Mouse (Mus musculus): ENCODE results near the gene Ubox5.
"Not testable (repeated sequence)": the region's sequence is repeated elsewhere in the genome, so short reads cannot be mapped to it uniquely, and the experiment has no call there.

Ubox5 gene

DNA sequence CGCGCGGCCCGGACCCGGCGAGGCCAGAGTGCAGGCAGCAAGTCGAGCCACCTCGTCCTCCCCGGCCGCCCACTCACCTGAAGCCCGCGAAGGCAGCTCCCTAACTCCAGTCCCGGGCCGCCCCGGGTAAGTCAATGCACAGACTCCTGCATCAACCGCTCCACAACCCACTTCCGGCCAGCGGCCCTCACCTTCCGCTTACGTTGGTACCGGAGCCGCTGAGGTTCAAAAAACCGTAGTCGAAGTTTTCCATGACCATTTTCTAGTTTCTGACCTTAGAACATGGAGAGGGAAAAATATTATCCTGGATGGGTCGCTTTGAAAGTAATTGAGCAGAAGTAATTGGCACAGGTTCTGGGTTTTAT, at the start of gene Ubox5, which contains the start of gene Fastkd5:
Gene Ubox5 (minus strand): TSS at position 200 of the 365 bp plus-strand sequence.
Gene Fastkd5 (minus strand): TSS at position 189 of the 365 bp plus-strand sequence.
- DNase-seq (ENCODE audit: low spot score), result peak; percentile 92

DNA sequence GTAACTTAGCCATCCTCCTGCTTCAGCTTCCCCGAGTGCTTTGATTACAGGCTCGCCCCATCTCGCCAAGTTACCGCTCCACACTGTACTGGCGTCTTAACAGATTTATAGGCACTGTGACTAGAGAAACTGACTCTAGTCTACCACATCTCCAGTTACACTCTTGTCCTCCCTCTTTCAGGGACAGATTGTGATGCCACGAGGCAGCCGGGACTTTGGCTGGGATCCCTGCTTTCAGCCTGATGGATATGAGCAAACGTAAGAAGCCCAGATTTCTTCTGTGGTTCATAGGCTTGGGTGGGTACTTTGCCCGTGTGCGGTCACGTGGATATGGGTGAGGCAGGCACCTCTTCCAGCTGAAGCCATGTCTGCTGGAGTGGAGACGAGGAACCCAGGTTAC, 49.3 kb upstream of the Ubox5 start:
- DNase-seq (ENCODE audit: low spot score), result no peak

DNA sequence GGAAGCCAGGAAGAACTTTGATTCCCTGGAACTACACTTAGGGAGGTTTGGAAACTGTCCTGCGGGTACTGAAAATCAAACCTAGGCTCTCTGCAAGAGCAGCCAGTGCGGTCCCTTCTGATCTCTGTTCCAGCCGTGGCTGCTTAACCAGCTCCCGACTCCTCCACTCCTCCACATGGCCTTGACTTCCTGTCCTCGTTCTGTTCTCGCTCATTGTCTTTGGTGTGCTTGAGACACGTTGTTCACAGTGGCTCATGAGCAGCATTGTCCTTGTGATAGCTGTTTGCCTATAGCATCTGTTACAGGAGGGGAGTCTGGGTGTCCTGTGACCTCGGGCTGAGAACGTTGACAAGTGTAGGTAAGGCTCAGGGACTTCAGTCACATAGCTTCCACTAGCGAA, 47.4 kb upstream of the Ubox5 start:
- DNase-seq (ENCODE audit: low spot score), result no peak

DNA sequence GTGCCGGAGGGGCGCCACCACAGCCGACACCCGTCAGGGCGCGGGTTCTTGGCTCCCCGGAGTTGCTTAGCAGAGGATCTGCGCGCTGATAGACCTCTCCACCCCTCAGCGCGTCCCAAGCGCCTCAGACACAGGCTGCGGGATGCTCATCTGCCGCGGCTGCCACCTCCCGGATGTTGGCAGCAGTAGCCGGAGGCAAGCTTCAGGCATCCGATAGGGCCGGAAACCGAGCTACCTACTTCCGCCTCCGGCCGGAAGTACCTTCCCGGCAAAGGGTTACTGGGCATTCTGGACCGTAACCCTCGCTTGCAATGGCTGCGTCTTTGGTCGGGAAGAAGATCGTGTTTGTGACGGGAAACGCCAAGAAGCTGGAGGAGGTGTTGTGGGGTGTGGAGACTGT, 37.7 kb upstream of the Ubox5 start, which contains the start of gene Itpa:
Gene Itpa (plus strand): TSS at position 52 of the 400 bp plus-strand sequence.
- peak; percentile 71 for DNase-seq (ENCODE audit: low spot score)

GRCm38 (mm10) chr2:130664102-130664701, 34.4 kb upstream of the Ubox5 start, which contains the start of gene Ddrgk1:
Gene Ddrgk1 (minus strand): TSS chr2:130664659.
- peak; percentile 89 for DNase-seq (ENCODE audit: low spot score)

DNA sequence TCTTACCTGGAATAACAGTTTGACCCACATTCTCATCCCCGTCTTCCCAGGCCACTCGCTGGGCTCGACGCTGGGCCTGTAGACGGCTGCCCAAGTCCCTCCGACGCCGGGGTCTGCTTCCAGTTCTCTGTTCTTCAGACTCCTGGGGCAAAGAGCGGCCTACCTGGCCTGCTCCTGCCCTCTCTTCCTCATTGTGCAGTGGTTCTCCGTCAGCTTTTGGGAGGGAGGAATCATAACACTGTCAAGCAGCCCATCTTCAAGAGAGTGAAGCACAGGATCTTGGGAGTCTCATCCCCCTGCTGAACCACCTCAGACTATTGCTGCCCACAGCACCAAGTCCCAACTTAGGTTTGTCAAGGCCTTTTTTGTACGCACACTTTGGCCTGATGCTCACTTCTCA, 33.5 kb upstream of the Ubox5 start:
- DNase-seq (ENCODE audit: low spot score), result no peak

DNA sequence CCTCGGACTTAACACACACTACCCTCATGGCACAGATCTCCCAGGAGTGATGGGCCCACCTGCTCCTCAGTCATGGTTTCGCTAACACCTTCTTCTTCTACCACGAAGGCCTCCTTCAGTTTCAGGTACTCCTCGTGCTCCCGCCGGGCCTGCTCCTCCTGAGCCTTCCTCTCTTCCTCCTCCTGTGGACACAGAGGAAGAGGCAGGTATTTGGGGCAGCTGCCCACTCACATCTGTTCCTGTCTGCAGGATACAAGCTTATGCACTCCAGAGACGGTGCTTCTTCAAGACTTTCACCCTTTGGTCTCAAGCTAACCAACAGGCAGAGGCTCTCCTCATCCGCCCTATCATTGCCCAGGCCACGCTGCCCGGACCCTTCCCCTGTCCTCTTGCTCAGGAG, 28.7 kb upstream of the Ubox5 start:
- no peak for DNase-seq (ENCODE audit: low spot score)

- DNase-seq (ENCODE audit: low spot score), result no peak
Measured at GRCm38 (mm10) chr2:130657541-130657940, 27.7 kb upstream of the Ubox5 start.

DNA sequence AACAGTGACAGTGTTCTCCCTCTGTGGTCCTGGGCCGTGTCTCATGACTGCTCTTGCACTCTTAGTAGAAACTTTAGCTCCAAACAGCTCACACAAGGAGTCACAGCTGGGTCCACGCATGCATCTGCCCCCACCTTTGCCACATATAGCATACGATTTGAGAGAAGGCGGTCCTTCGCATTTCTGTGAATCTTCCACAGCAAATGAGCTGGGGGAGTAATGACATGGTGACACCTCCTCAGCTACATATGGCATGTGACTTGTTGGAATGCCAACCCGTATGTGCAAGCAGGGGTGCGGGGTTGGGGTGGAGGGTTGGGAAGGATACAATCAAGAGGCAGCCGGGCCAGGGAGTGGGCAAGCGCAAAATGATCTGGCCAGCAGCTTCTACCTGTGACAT, 26.7 kb upstream of the Ubox5 start:
- DNase-seq (ENCODE audit: low spot score), result no peak

DNA sequence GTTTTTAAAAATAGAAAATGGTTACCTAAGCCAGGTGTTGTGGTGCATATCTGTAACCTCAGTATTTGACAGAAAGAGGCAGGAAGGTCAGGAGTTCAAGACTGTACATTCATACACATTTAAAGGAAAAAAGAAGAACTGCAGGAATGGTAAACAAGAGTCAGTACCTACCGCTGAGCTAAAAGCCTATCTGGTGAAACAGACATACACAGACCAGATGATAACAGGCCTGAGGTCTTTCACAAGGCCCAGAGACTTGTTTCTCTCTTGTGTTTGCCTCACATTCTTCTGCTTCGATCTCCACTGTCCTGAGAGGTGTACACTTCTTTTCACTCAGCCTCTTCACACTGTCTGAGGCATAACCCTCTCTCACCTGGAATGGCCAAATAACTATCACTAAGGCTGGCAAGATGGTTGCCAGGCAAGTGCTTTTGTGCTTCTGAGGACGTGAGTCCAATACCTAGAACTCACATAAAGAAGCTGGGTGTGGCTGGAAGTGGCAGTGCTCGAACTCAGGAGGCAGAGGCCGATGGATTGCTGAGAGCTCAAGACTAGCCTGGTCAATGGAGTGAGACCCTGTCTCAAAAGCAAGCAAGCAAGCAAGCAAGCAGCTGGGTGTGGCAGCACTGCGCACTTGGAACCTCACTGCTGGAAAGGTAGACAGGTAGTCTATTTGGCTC, 26.0 kb upstream of the Ubox5 start:
- DNase-seq (ENCODE audit: low spot score), result no peak

DNA sequence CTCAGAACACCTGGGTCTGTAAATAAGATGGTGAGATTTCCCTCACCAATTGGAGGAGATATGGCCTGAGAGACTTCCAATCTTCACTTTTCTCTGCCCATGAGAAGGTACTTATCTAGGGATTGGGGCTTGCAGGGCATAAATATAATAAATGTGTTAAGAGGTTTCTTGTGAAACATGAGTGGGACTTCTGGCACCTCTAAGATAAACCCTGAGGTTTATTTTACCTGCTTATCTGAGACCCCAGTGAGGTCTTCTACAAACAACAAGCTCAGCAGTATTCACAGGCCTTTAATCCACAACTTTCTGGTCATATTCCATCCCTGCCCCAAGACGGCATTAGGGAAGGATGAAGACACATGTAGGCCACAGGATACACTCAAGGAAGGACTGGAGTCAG, 23.9 kb upstream of the Ubox5 start:
- no peak for DNase-seq (ENCODE audit: low spot score)

GRCm38 (mm10) chr2:130653303-130653702, 23.5 kb upstream of the Ubox5 start:
- no peak for DNase-seq (ENCODE audit: low spot score)

GRCm38 (mm10) chr2:130649028-130649427, 19.2 kb upstream of the Ubox5 start:
- DNase-seq (ENCODE audit: low spot score), result not testable (repeated sequence)

DNA sequence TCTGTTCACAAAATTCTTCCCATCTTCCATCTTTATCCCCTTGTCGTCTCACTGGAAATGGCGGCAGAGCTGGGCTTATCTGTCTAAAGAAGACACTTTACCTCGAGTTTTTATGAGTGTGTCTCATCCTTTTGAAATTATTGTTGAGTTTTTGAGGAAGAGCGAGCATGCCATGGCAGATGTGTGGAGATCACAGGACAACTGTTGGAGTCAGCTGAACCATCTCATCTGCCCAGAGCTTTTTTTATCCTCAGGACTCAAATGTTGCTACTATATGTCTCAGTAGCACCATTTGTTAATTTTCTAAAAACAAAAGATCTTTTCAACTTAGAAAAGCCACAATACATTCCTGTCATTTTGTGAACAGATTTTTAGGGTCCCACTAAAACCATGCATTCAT, 15.4 kb upstream of the Ubox5 start:
- no peak for DNase-seq (ENCODE audit: low spot score)

GRCm38 (mm10) chr2:130642684-130643369, 13.0 kb upstream of the Ubox5 start, which contains the start of gene Lzts3:
Gene Lzts3 (minus strand): TSS chr2:130642803.
- DNase-seq (ENCODE audit: low spot score), result peak; percentile 94

GRCm38 (mm10) chr2:130642197-130642660, 12.4 kb upstream of the Ubox5 start:
- no peak for DNase-seq (ENCODE audit: low spot score)

GRCm38 (mm10) chr2:130641351-130642025, 11.7 kb upstream of the Ubox5 start:
- DNase-seq (ENCODE audit: low spot score), result no peak

GRCm38 (mm10) chr2:130639276-130639675, 9.4 kb upstream of the Ubox5 start:
- DNase-seq (ENCODE audit: low spot score), result no peak

DNA sequence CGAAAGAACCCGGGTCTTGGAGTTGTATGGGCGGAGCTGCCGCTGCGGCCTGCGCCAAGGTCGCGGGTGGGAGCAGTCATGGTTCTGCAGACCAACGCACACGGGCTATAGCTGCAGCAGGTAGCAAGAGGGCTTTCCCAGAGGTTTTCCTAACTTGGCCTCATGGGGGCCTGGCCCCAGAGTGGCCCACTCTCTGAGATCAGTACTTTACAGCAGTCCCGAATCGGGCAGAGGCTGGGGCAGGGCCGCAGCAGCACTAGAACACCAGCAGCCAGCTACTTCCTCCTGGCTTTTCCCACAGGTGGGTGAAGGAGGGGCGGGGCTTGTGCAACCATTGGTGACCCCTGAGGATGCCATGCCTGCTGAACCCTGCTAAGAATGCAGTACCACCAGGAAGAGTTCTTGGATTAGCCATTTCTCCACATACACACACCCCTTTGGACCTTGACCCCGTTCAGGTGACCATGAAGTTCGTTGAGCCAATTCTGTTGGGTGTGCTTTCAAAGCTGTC, 8.3 kb upstream of the Ubox5 start:
- DNase-seq (ENCODE audit: low spot score), result no peak

DNA sequence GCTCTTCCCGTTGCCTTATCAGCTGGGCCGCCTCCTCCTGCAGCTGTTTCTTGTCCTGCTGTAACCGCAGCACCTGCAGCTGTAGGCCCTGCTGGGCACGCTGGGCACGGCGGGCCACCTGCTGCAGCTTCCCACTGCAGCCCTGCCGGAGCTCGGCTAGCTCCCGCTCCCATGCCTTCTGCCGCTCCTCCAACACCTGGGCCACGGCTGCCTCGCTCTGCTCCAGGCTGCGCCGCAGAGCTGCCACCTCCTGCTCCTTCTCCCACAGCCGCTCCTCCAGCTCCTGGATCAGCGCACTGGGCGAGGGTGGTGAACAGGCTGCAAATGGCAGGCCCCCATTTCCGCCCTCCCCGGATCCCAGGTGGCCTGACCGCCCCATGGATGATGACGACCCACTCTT, 6.0 kb upstream of the Ubox5 start:
- DNase-seq (ENCODE audit: low spot score), result no peak

- peak; percentile 14 for DNase-seq (ENCODE audit: low spot score)
Measured at GRCm38 (mm10) chr2:130634739-130635411, 5.0 kb upstream of the Ubox5 start.
